Mouse (Mus musculus): ENCODE results near the gene Lcn2. TPM values are rescaled to one million over a fixed set of nuclear protein-coding genes. Genes with fewer than 3 reads are reported as not detected.

Lcn2 gene
- polyA plus RNA-seq, 1 experiment, result 1.0 TPM

GRCm38 (mm10) chr2:32339912-32340642, 48.0 kb downstream of the Lcn2 start:
- 32% methylated on average over 26 of the region's 26 CpGs for WGBS
- DNase-seq, result peak in 1 of 2 experiments; percentile 49
- Histone ChIP-seq H3K27ac (ENCODE audit: insufficient read depth, low read length) (peak overlapping the region; percentile 92), H3K27me3 (ENCODE audit: control insufficient read depth, insufficient read depth, low read length) (no peaks in the 10 kb centered on the region), H3K4me1 (ENCODE audit: control insufficient read depth, insufficient read depth, low read length) (peaks cover 61% of the 10 kb centered on the region), H3K4me3 (replicated peaks; ENCODE audit: insufficient read depth, low read depth, low read length) (no peak overlapping the region)
- TF ChIP-seq POLR2A (IDR thresholded peaks at IDR 0.05; ENCODE audit: borderline replicate concordance, insufficient read depth, low read length) (no peak), CTCF (IDR thresholded peaks at IDR 0.05; ENCODE audit: borderline replicate concordance, insufficient read depth, low read depth, low read length) (no peak)

GRCm38 (mm10) chr2:32335888-32336287, 52.2 kb downstream of the Lcn2 start:
- no peak for DNase-seq
- no peak overlapping the region for H3K27ac ChIP-seq (ENCODE audit: insufficient read depth, low read length)
- TF ChIP-seq POLR2A (IDR thresholded peaks at IDR 0.05; ENCODE audit: borderline replicate concordance, insufficient read depth, low read length), result no peak
- TF ChIP-seq CTCF (IDR thresholded peaks at IDR 0.05; ENCODE audit: borderline replicate concordance, insufficient read depth, low read depth, low read length), result no peak
- 56% methylated on average over 15 of the region's 15 CpGs for whole genome bisulfite sequencing
- H3K27me3 ChIP-seq (ENCODE audit: control insufficient read depth, insufficient read depth, low read length), result no peaks in the 10 kb centered on the region
- peaks cover 41% of the 10 kb centered on the region for H3K4me1 ChIP-seq (ENCODE audit: control insufficient read depth, insufficient read depth, low read length)
- no peak overlapping the region for H3K4me3 ChIP-seq (replicated peaks; ENCODE audit: insufficient read depth, low read depth, low read length)

Other genes with a start within 250 kb of the Lcn2 start
- 88.9 and 95.6 TPM in 2 replicates for gene Prrc2b, start 237.2 kb downstream of the Lcn2 start, polyA plus RNA-seq (2012; rRNA removed)
- gene Pomt1, start 151.7 kb downstream of the Lcn2 start, polyA plus RNA-seq (2012; rRNA removed), result 23.1 and 23.9 TPM in 2 replicates
- 72.0 and 74.4 TPM in 2 replicates for gene Uck1, start 128.1 kb downstream of the Lcn2 start, polyA plus RNA-seq (2012; rRNA removed)
- 74.0 TPM in 2 replicates for gene Golga2, start 100.9 kb downstream of the Lcn2 start, polyA plus RNA-seq (2012; rRNA removed)
- gene Swi5, start 100.2 kb downstream of the Lcn2 start, polyA plus RNA-seq (2012; rRNA removed), result 242 and 270 TPM in 2 replicates
- 159 and 176 TPM in 2 replicates for gene Ciz1, start 35.9 kb downstream of the Lcn2 start, polyA plus RNA-seq (2012; rRNA removed)
- 1,410 and 1,576 TPM in 2 replicates for gene Dnm1, start 34.9 kb downstream of the Lcn2 start, polyA plus RNA-seq (2012; rRNA removed)
- gene 1110008P14Rik, start 6.3 kb downstream of the Lcn2 start, polyA plus RNA-seq (2012; rRNA removed), result 284 and 338 TPM in 2 replicates
- gene Ptges2, start 7.6 kb upstream of the Lcn2 start, polyA plus RNA-seq (2012; rRNA removed), result 60.9 and 61.1 TPM in 2 replicates
- 3.3 TPM in 2 replicates for gene Naif1, start 62.2 kb upstream of the Lcn2 start, polyA plus RNA-seq (2012; rRNA removed)
- gene Slc25a25, start 63.2 kb upstream of the Lcn2 start, polyA plus RNA-seq (2012; rRNA removed), result 67.0 and 76.2 TPM in 2 replicates
- 38.1 and 40.2 TPM in 2 replicates for gene Fam102a, start 147.1 kb upstream of the Lcn2 start, polyA plus RNA-seq (2012; rRNA removed)
- 131 and 137 TPM in 2 replicates for gene Dpm2, start 182.6 kb upstream of the Lcn2 start, polyA plus RNA-seq (2012; rRNA removed)
- 25.2 and 28.4 TPM in 2 replicates for gene Pip5kl1, start 186.5 kb upstream of the Lcn2 start, polyA plus RNA-seq (2012; rRNA removed)
- gene 9430097D07Rik, start 187.4 kb upstream of the Lcn2 start, polyA plus RNA-seq (2012; rRNA removed), result 0.59 and 0.60 TPM in 2 replicates
- 91.4 and 101 TPM in 2 replicates for gene St6galnac4, start 198.8 kb upstream of the Lcn2 start, polyA plus RNA-seq (2012; rRNA removed)
- 89.5 TPM in 2 replicates for gene St6galnac6, start 211.5 kb upstream of the Lcn2 start, polyA plus RNA-seq (2012; rRNA removed)
- gene Ak1, start 233.5 kb upstream of the Lcn2 start, polyA plus RNA-seq (2012; rRNA removed), result 127 and 132 TPM in 2 replicates

All from cerebellum, adult 2 months (tissue).